Mouse (Mus musculus) kidney, embryonic 16.5 days (tissue): ENCODE measurements around the gene Rabgef1. TPM values are rescaled to one million over a fixed set of nuclear protein-coding genes. Genes with fewer than 3 reads are reported as not detected.

ENCODE experiments used
- ATAC-seq: fragments of 200-750 bp; cut with Nextera tagmentation; 2 replicates; pipeline ENCODE4 v1.8.0; 2017; ENCODE audit warnings: moderate TSS enrichment; ENCODE audit not compliant: low FRiP score, low TSS enrichment
- H3K27ac ChIP-seq: fragments of 300-500 bp; sonication (generic); 2 replicates; pipeline ENCODE4 v1.5.1; 2014; ENCODE audit warnings: low read length
- H3K27me3 ChIP-seq: fragments of 300-500 bp; sonication (generic); 2 replicates; pipeline ENCODE4 v1.6.1; 2014; ENCODE audit warnings: low read length, control low read depth, mixed read lengths; ENCODE audit not compliant: insufficient read depth
- H3K36me3 ChIP-seq: fragments of 300-500 bp; sonication (generic); 2 replicates; pipeline ENCODE4 v1.6.1; 2014; ENCODE audit warnings: low read length, control low read depth, mixed read lengths; ENCODE audit not compliant: insufficient read depth
- H3K4me1 ChIP-seq: fragments of 300-500 bp; sonication (generic); 2 replicates; pipeline ENCODE4 v1.6.1; 2014; ENCODE audit warnings: low read length, control low read depth, mixed read lengths; ENCODE audit not compliant: insufficient read depth
- H3K4me2 ChIP-seq: fragments of 300-500 bp; sonication (generic); replicated peaks from 2 replicates; pipeline ENCODE4 v1.6.1; 2014; ENCODE audit warnings: low read depth, low read length
- H3K4me3 ChIP-seq: fragments of 300-500 bp; sonication (generic); 2 replicates; pipeline ENCODE4 v1.5.1; 2014; ENCODE audit warnings: mild to moderate bottlenecking, low read length
- H3K9ac ChIP-seq: fragments of 300-500 bp; sonication (generic); replicated peaks from 2 replicates; pipeline ENCODE4 v1.6.1; 2014; ENCODE audit warnings: low read length
- H3K9me3 ChIP-seq: fragments of 300-500 bp; sonication (generic); 2 replicates; pipeline ENCODE4 v1.6.1; 2016; ENCODE audit warnings: low read length, control low read depth
- WGBS: fragments of 180-500 bp; shearing (Covaris S2); extraction: QIAGEN DNeasy Blood & Tissue Kit; methylation state at CpG from one replicate; pipeline ENCODE4 v1.1.7; 2014; 5-methylcytosine and 5-hydroxymethylcytosine counted together
- polyA plus RNA-seq: library from polyadenylated mRNA; unstranded; fragments of >200 nt; fragmentation: Nextera tagmentation; extraction: Ambion mirVana; gene quantifications from 2 replicates; pipeline ENCODE4 v1.2.1, GENCODE M21; 2015

The Rabgef1 gene
- polyA plus RNA-seq, 1 experiment from 2014 or later: 33.2 TPM

DNA sequence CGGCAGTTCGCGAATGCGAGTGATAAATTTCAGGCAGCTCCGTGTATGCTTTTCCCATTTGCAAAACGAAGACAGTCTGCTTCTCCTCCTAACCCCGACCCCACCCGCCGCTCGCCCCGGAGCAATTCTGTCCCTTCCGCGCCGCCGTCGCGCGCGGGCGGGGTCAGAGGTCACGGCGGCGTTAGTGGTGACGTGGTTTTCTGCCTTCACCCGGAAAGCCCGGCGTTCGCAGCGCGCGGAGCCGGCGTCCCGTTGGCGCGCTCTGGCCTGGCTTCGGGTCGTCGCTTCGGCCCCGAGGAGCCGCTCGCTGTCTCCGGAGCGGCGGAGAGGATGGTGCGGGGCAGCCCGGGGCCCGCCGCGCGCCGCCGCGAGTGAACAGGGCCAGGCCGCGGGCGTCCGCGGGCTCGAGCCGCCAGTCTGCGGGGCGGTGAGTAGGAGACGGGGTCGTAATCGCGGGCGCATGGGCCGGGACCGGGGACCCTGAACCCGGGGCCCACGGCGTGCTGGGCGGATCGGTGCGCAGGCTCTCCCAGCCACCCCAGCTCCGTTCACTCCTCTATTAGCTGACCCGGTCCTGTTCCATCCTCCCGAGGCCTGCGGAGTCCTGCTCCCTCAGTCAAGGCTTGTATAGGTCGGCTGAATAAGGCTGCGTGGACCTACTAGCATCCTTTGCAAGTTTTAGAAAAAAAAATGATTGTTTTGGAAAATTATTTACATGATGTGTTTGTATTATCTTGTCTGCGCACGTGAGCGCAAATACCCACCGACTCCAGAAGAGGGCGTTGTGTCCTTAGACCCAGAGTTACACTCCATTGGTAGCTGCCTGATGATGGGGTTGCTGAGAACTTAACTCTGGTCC, 50.8 kb downstream of the Rabgef1 start:
- peak overlapping the region; percentile 88 for H3K27ac ChIP-seq
- no peaks in the 10 kb centered on the region for H3K27me3 ChIP-seq
- H3K9me3 ChIP-seq: no peaks in the 10 kb centered on the region
- H3K4me1 ChIP-seq: peaks cover 22% of the 10 kb centered on the region
- H3K4me2 ChIP-seq: peak overlapping the region; percentile 87
- H3K9ac ChIP-seq: peak overlapping the region; percentile 97
- H3K36me3 ChIP-seq: 0 out of 2 replicates have a peak, but pooled peaks cover 5% of the 10 kb centered on the region
- H3K4me3 ChIP-seq: peak overlapping the region; percentile 97
- WGBS: under 1% methylated on average over 79 of the region's 88 CpGs
- ATAC-seq: peak; percentile 86

DNA sequence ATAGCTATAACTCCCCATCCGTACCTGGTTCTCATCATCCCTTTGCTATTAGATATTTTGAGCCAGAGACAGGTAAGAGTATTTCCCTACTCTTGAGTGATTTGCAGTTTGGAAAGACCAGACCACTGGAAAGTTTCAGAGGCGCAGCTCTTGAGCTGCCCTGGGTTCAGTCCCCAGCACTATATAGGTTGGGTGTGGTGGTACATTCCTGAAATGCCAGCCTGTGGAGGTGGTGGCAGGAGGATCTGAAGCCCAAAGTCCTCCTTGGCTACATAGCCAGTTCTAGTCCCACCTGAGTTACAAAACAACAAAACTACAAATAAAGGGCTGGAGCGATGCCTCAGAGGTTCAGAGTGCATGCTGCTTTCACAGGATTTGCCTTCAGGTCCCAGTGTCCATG, 55.2 kb downstream of the Rabgef1 start:
- Histone ChIP-seq H3K9ac (no peak overlapping the region), H3K9me3 (no peaks in the 10 kb centered on the region), H3K36me3 (peaks cover 14% of the 10 kb centered on the region), H3K27me3 (no peaks in the 10 kb centered on the region), H3K4me3 (no peak overlapping the region), H3K4me2 (no peak overlapping the region), H3K27ac (no peak overlapping the region), H3K4me1 (peaks cover 21% of the 10 kb centered on the region)
- no peak for ATAC-seq
- WGBS: 88% methylated on average over 3 of the region's 3 CpGs

DNA sequence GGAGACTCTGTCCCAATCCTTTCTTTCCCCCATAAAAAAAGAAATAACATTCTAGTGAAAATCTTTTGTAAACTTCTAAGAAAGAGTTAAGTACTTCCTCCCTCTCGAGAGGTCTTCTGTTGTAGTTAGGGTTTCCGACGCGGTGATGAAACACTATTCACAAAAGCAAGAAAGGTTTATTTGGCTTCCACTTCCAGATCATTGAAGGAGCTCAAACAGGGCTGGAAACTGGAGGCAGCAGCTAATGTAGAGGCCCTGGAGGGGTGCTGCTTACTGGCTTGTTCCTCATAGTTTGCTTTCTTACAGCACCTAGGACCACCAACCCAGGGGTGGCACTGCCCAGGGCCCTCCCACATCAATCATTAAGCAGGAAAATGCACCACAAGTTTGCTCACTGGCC, 56.5 kb downstream of the Rabgef1 start:
- ATAC-seq: no peak
- no peak overlapping the region for H3K4me3 ChIP-seq
- no peak overlapping the region for H3K9ac ChIP-seq
- no peaks in the 10 kb centered on the region for H3K9me3 ChIP-seq
- peaks cover 25% of the 10 kb centered on the region for H3K36me3 ChIP-seq
- no peaks in the 10 kb centered on the region for H3K27me3 ChIP-seq
- H3K4me2 ChIP-seq: no peak overlapping the region
- H3K27ac ChIP-seq: no peak overlapping the region
- 56% methylated on average over 4 of the region's 4 CpGs for WGBS
- peaks cover 18% of the 10 kb centered on the region for H3K4me1 ChIP-seq

DNA sequence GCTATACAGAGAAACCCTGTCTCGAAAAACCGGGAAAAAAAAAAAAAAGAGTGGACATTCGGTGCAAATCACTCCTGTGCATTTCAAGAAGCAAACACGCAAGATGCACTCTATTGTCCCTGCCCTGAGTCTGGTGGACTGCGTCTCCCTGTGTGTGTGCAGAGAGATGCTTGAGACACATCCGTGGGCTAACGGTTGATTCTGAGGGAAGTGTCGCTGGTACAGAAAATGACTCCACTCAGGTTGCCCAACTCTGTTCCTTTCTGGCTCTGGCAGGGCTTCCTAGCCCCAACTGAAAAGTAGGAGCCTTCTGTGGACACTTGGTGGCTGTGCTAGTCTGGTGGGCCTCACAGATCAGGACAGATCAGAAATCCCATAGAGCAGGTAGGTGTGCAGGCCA, 64.7 kb downstream of the Rabgef1 start:
- H3K9me3 ChIP-seq: no peaks in the 10 kb centered on the region
- ATAC-seq: no peak
- no peak overlapping the region for H3K9ac ChIP-seq
- peaks cover 86% of the 10 kb centered on the region for H3K36me3 ChIP-seq
- no peak overlapping the region for H3K4me3 ChIP-seq
- H3K27ac ChIP-seq: no peak overlapping the region
- WGBS: 91% methylated on average over 8 of the region's 8 CpGs
- no peak overlapping the region for H3K4me2 ChIP-seq
- H3K27me3 ChIP-seq: no peaks in the 10 kb centered on the region
- no peaks in the 10 kb centered on the region for H3K4me1 ChIP-seq

DNA sequence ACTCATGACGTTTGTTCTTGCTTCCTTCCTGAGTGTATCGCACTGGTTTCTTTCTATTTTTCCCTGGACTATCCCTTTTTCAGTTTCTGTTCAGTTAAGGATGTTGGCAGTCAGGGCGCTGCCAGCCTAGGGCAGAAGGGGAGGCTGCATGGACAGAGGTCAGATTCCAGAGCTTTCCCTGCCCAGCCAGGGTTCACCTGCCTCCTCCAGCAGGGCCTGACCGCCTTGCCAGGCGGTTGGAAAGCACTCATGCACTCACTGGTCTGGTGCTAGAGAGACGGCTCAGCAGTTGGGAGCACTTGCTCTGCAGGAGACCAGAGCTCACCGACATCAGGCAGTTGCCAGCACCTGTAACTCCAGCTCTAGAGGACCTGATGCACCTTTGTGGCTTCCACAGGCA, 67.6 kb downstream of the Rabgef1 start:
- no peak overlapping the region for H3K4me3 ChIP-seq
- H3K36me3 ChIP-seq: peaks cover 81% of the 10 kb centered on the region
- H3K4me1 ChIP-seq: no peaks in the 10 kb centered on the region
- no peaks in the 10 kb centered on the region for H3K9me3 ChIP-seq
- no peak overlapping the region for H3K27ac ChIP-seq
- no peaks in the 10 kb centered on the region for H3K27me3 ChIP-seq
- no peak for ATAC-seq
- 85% methylated on average over 7 of the region's 7 CpGs for WGBS
- H3K4me2 ChIP-seq: no peak overlapping the region
- no peak overlapping the region for H3K9ac ChIP-seq

DNA sequence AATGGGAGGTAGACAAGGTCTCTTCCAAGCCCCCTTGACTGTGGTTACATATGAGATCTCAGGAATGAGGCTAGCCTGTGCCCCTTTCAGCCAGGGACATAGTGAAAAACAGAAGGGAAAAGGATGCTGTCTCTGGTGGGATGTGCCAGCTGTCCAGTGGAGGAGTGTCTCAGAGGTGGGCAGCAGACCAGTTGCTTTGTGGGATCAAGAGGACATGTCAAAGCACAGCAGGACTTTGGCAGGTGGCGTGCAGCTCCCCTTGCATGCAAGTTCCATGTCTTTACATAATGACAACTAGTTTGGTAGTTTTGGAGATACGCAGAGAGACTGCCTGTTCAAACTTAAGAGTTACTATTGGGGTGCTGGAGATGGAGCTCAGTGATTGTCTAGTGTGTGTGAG, 68.3 kb downstream of the Rabgef1 start:
- Histone ChIP-seq H3K36me3 (peaks cover 81% of the 10 kb centered on the region), H3K9ac (no peak overlapping the region), H3K4me2 (no peak overlapping the region), H3K4me1 (no peaks in the 10 kb centered on the region), H3K27me3 (no peaks in the 10 kb centered on the region), H3K4me3 (no peak overlapping the region), H3K9me3 (no peaks in the 10 kb centered on the region), H3K27ac (no peak overlapping the region)
- ATAC-seq: no peak
- WGBS: 96% methylated on average over 2 of the region's 2 CpGs

DNA sequence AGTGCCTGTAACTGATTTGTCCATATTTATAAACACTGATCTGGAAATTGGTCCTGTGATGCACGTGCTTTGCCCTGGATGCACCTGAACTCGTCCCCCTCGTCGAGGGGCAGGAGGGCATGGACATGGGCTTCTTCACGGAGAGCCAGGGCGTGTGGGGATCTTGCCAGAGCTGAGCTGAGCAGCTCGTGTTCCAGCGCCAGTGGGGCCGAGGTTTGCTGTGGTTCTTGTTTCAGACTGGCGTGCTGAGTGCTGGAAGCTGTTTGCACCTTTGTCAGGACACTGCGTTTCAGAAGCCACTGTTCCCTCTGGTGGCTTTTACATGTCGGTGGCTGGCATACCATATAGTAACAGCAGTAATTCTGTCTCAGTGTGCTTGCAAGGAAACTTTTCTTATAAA, 69.8 kb downstream of the Rabgef1 start:
- Histone ChIP-seq H3K27ac (no peak overlapping the region), H3K27me3 (no peaks in the 10 kb centered on the region), H3K4me2 (no peak overlapping the region), H3K4me1 (no peaks in the 10 kb centered on the region), H3K4me3 (no peak overlapping the region), H3K9ac (no peak overlapping the region), H3K36me3 (peaks cover 79% of the 10 kb centered on the region), H3K9me3 (no peaks in the 10 kb centered on the region)
- ATAC-seq: no peak
- 91% methylated on average over 12 of the region's 12 CpGs for WGBS

DNA sequence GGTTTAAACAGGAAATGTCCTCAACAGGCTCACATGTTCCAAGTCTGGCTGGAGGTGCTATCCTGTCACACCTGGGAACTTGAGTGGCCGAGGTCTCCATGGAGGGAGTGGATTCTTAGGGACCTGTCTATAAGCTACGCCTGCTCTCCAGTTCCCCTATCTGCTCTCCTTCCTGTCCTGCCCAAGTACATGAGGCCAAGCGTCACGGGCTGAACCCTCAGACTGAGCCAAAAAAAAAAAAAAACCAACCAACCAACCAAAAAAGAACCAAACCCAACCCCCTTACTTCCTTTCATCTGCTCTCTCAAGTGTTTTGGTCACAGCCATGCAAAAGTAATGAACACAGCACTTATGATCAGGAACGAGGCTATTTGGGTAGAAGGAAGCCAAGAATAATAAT, 76.2 kb downstream of the Rabgef1 start:
- Histone ChIP-seq H3K9ac (no peak overlapping the region), H3K4me3 (no peak overlapping the region), H3K27me3 (no peaks in the 10 kb centered on the region), H3K4me2 (no peak overlapping the region), H3K27ac (no peak overlapping the region), H3K36me3 (peaks cover 89% of the 10 kb centered on the region), H3K9me3 (no peaks in the 10 kb centered on the region), H3K4me1 (no peaks in the 10 kb centered on the region)
- no peak for ATAC-seq
- 67% methylated on average over 5 of the region's 5 CpGs for WGBS

DNA sequence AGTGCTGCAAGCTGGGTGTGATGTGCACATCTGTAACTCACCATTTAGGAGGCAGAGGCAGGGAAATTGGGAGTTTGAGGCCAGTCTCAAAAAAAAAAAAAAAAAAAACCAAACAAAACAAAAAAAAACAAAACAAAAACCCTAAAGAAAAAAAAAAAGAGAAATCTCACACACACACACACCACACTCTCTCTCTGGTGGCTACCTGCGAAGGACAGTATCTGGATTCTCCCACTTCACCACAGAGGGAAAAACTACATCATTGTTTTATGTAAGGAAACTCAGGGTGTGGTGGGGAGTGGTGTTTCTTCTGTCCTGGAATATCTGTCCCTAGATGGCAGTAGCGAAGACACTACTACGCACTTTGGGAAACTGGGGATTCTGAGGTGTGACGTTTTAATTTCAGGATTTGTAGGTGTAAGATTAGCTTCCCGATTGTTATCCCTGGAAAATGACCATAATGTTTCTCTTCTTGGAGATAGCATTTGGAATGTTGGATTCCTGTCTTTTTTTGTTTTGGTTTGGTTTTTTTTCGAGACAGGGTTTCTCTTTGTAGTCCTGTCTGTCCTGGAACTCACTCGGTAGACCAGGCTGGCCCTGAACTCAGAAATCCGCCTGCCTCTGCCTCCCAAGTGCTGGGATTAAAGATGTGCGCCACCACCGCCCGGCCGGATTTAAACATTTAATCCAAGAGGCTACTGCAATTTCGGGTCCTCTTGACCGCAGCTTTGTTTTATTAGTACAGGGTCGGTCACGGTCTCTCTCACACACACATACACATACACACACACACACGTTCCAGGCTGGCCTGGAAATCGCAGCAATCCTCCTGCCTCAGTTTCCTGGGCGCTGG, 82.8 kb downstream of the Rabgef1 start:
- Histone ChIP-seq H3K4me3 (peak overlapping the region; percentile 74), H3K4me1 (peaks cover 14% of the 10 kb centered on the region), H3K27ac (peak overlapping the region; percentile 90), H3K27me3 (no peaks in the 10 kb centered on the region), H3K36me3 (peaks cover 33% of the 10 kb centered on the region), H3K9me3 (no peaks in the 10 kb centered on the region), H3K4me2 (peak overlapping the region; percentile 74), H3K9ac (peak overlapping the region; percentile 77)
- ATAC-seq: no peak
- WGBS: 16% methylated on average over 19 of the region's 19 CpGs
